Mouse (Mus musculus) kidney, adult 2 months (tissue): Measurements from ENCODE around the gene Zbtb14.

Source experiments
- CTCF ChIP-seq: fragments of 200-500 bp; conservative IDR thresholded peaks from 2 replicates; pipeline ENCODE4 v1.5.1; 2011; ENCODE audit warnings: low read depth, mild to moderate bottlenecking, control low read depth, low read length, moderate library complexity, mixed read lengths; ENCODE audit not compliant: insufficient read depth, insufficient read length
- POLR2A ChIP-seq: fragments of 200-500 bp; IDR thresholded peaks from one replicate; pipeline ENCODE4 v1.6.1; 2011; ENCODE audit warnings: low read depth, low read length, control low read depth

DNA sequence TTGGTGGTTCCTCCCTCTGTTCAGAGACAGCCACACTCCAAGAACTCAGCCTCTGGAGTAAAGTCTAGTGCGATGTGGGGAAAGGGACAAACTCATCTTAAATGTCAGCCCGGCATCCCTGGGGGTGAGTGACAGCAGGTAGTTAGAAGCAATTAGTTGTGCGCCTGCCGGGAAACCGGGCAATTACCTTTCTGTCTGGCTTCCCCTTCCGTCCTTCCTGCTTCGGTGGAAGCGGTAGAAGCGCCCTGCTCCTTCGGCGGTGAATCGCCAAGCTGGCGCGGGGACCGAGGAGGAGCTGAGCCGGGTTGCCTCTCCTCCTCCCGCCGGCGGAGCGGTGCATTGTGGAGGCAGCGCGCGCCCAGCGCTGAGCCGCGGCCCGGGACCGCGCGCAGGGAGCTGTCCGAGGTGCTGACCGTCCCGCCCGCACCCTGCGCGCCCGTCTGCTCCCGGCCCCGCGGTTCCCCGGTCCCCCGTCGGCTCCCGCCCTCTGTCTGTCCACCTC is 56.2 kb downstream of the Zbtb14 start, which contains the start of gene Akain1:
- TF ChIP-seq POLR2A (no peak), CTCF (no peak)
